Mouse (Mus musculus) midbrain, embryonic 13.5 days (tissue): ENCODE measurements around the gene Odf3. TPM values are rescaled to one million over a fixed set of nuclear protein-coding genes. Genes with fewer than 3 reads are reported as not detected.
"Not testable (repeated sequence)": the region's sequence is repeated elsewhere in the genome, so short reads cannot be mapped to it uniquely, and the experiment has no call there.

Source experiments
- ATAC-seq: fragments of 200-750 bp; cut with Nextera tagmentation; 2 replicates; pipeline ENCODE4 v1.8.0; 2017; ENCODE audit warnings: mild to moderate bottlenecking, moderate TSS enrichment, moderate library complexity
- H3K27ac ChIP-seq: fragments of 300-500 bp; sonication (generic); 2 replicates; pipeline ENCODE4 v1.5.1; 2015; ENCODE audit warnings: inconsistent platforms, mild to moderate bottlenecking, moderate library complexity
- H3K27me3 ChIP-seq: fragments of 300-500 bp; sonication (generic); 2 replicates; pipeline ENCODE4 v1.6.1; 2015; ENCODE audit warnings: mild to moderate bottlenecking, inconsistent platforms
- H3K36me3 ChIP-seq: fragments of 300-500 bp; sonication (generic); 2 replicates; pipeline ENCODE4 v1.6.1; 2015; ENCODE audit warnings: mild to moderate bottlenecking, inconsistent platforms
- H3K4me1 ChIP-seq: fragments of 300-500 bp; sonication (generic); replicated peaks from 2 replicates; pipeline ENCODE4 v1.6.1; 2015; ENCODE audit warnings: inconsistent platforms
- H3K4me2 ChIP-seq: fragments of 300-500 bp; sonication (generic); replicated peaks from 2 replicates; pipeline ENCODE4 v1.6.1; 2015; ENCODE audit warnings: moderate library complexity, mild to moderate bottlenecking, inconsistent platforms
- H3K4me3 ChIP-seq: fragments of 300-500 bp; sonication (generic); replicated peaks from 2 replicates; pipeline ENCODE4 v1.5.1; 2015; ENCODE audit warnings: mild to moderate bottlenecking, inconsistent platforms
- H3K9ac ChIP-seq: fragments of 300-500 bp; sonication (generic); replicated peaks from 2 replicates; pipeline ENCODE4 v1.6.1; 2015; ENCODE audit warnings: mild to moderate bottlenecking, inconsistent platforms
- H3K9me3 ChIP-seq: fragments of 300-500 bp; sonication (generic); 2 replicates; pipeline ENCODE4 v1.6.1; 2016; ENCODE audit warnings: mild to moderate bottlenecking, inconsistent platforms
- WGBS: fragments of 180-500 bp; shearing (Covaris S2); methylation state at CpG from one replicate; pipeline ENCODE4 v1.1.7; 2015; 5-methylcytosine and 5-hydroxymethylcytosine counted together
- polyA plus RNA-seq: library from polyadenylated mRNA; unstranded; fragments of >200 nt; fragmentation: Nextera tagmentation; extraction: Ambion mirVana; gene quantifications from 2 replicates; pipeline ENCODE4 v1.2.1, GENCODE M21; 2015

Odf3 gene
- polyA plus RNA-seq, 1 experiment from 2014 or later: 0.13 TPM

- Histone ChIP-seq H3K4me3 (no peak overlapping the region), H3K4me2 (no peak overlapping the region), H3K9ac (no peak overlapping the region), H3K9me3 (no peaks in the 10 kb centered on the region), H3K36me3 (peaks cover 63% of the 10 kb centered on the region), H3K4me1 (peaks cover 36% of the 10 kb centered on the region), H3K27ac (no peak overlapping the region), H3K27me3 (no peaks in the 10 kb centered on the region)
- WGBS: 56% methylated on average over 6 of the region's 6 CpGs
- ATAC-seq: no peak
These were observed 12.4 kb downstream of the Odf3 start for GRCm38 (mm10) chr7:140859997-140860396.

- Histone ChIP-seq H3K4me1 (peaks cover 28% of the 10 kb centered on the region), H3K9ac (no peak overlapping the region), H3K4me3 (no peak overlapping the region), H3K27me3 (no peaks in the 10 kb centered on the region), H3K36me3 (peaks cover 67% of the 10 kb centered on the region), H3K27ac (no peak overlapping the region), H3K9me3 (no peaks in the 10 kb centered on the region), H3K4me2 (no peak overlapping the region)
- WGBS: 95% methylated on average over 5 of the region's 5 CpGs
- no peak for ATAC-seq
These were observed 13.1 kb downstream of the Odf3 start for GRCm38 (mm10) chr7:140860728-140861127.

DNA sequence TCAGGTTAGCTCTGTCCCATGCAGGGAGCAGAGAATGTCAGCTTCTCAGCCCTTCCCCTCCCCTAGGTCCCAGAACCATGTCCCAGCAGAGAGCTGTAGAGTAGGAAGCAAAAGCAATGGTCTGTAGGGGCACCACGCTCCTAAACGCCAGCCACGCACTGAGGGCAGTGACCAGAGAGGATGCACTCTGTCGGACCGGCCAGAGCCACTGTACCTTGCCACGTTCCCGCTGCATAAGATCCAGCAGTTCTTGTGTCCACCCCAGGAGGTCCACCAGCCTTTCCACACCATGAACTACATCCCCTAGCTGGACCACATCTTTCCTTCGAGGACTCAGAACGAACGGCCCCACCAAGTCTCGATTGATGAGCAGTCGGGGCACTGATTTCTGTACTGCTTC is 17.2 kb downstream of the Odf3 start:
- Histone ChIP-seq H3K36me3 (peaks cover 81% of the 10 kb centered on the region), H3K4me2 (no peak overlapping the region)
- WGBS: 91% methylated on average over 12 of the region's 12 CpGs

GRCm38 (mm10) chr7:140874224-140874623 is 26.6 kb downstream of the Odf3 start:
- ATAC-seq: no peak
- WGBS: 97% methylated on average over 4 of the region's 4 CpGs
- peaks cover 47% of the 10 kb centered on the region for H3K36me3 ChIP-seq
- H3K27ac ChIP-seq: no peak overlapping the region
- no peaks in the 10 kb centered on the region for H3K4me1 ChIP-seq
- H3K4me2 ChIP-seq: no peak overlapping the region
- H3K9ac ChIP-seq: no peak overlapping the region
- no peak overlapping the region for H3K4me3 ChIP-seq
- no peaks in the 10 kb centered on the region for H3K27me3 ChIP-seq
- H3K9me3 ChIP-seq: no peaks in the 10 kb centered on the region

More for the DNA sequence above, 17.2 kb downstream of the Odf3 start:
- Histone ChIP-seq H3K27ac (no peak overlapping the region), H3K27me3 (no peaks in the 10 kb centered on the region), H3K9ac (no peak overlapping the region), H3K4me3 (no peak overlapping the region), H3K9me3 (no peaks in the 10 kb centered on the region), H3K4me1 (peaks cover 6% of the 10 kb centered on the region)
- ATAC-seq: no peak

DNA sequence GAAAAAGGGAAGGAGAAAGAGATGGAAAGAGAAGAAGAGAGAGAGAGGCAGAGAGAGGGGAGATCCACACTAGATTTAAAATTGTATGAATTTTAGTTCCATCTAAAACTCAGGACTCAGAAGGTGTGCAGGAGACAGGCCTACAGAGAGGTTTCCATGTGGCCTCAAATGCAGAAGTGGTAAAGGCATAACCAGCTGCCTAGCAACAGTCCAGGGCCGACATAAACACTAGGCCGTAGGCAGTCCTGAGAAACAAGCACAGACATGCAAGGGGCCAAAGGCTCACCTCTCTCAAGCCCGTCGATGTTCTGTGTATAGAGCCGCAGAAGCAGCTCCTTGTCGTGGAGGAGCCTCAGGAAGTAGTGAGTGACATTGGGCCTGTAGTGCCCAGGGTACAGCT is 29.8 kb downstream of the Odf3 start:
- no peaks in the 10 kb centered on the region for H3K9me3 ChIP-seq
- WGBS: 92% methylated on average over 6 of the region's 6 CpGs
- H3K27ac ChIP-seq: no peak overlapping the region
- no peak overlapping the region for H3K4me2 ChIP-seq
- H3K4me1 ChIP-seq: peaks cover 12% of the 10 kb centered on the region
- no peak for ATAC-seq
- H3K27me3 ChIP-seq: no peaks in the 10 kb centered on the region
- peaks cover 38% of the 10 kb centered on the region for H3K36me3 ChIP-seq
- H3K4me3 ChIP-seq: no peak overlapping the region
- H3K9ac ChIP-seq: no peak overlapping the region

GRCm38 (mm10) chr7:140879355-140879754 is 31.8 kb downstream of the Odf3 start:
- H3K4me3 ChIP-seq: no peak overlapping the region
- no peak overlapping the region for H3K27ac ChIP-seq
- WGBS: 91% methylated on average over 7 of the region's 7 CpGs
- H3K4me2 ChIP-seq: no peak overlapping the region
- H3K9ac ChIP-seq: no peak overlapping the region
- peaks cover 23% of the 10 kb centered on the region for H3K4me1 ChIP-seq
- H3K36me3 ChIP-seq: peaks cover 25% of the 10 kb centered on the region
- H3K9me3 ChIP-seq: no peaks in the 10 kb centered on the region
- no peaks in the 10 kb centered on the region for H3K27me3 ChIP-seq
- ATAC-seq: no peak

DNA sequence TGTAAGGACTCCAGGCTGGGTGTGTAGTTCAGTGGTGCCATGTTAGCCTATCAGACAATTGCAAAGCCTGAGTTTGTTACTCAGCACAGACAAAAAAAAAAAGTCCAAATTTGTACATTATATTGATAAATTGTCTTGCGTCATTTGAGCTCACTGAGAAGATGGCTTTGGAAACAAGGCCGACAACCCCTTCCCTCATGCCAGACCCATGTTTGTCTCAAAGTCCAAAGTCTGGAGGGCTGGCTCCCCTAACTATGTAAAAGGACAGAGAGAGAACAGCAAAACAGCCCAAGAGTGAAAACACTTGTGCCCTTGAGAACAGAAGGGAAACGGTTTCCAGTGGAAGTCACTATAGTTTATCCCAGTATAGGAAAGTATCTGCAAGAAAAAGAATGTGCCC is 32.8 kb downstream of the Odf3 start:
- peaks cover 23% of the 10 kb centered on the region for H3K4me1 ChIP-seq
- no peak overlapping the region for H3K9ac ChIP-seq
- 90% methylated on average over 3 of the region's 3 CpGs for WGBS
- peak overlapping the region; percentile 78; the same call in 1 of the 2 replicates for H3K4me2 ChIP-seq
- peak overlapping the region; percentile 78; the same call in 1 of the 2 replicates for H3K4me3 ChIP-seq
- H3K27ac ChIP-seq: no peak overlapping the region
- ATAC-seq: no peak
- H3K36me3 ChIP-seq: peaks cover 21% of the 10 kb centered on the region
- no peaks in the 10 kb centered on the region for H3K9me3 ChIP-seq
- H3K27me3 ChIP-seq: no peaks in the 10 kb centered on the region

- peak overlapping the region; percentile 78 for H3K4me3 ChIP-seq
- H3K4me1 ChIP-seq: peaks cover 23% of the 10 kb centered on the region
- peak overlapping the region; percentile 90; the same call in 1 of the 2 replicates for H3K27ac ChIP-seq
- peak overlapping the region; percentile 78 for H3K4me2 ChIP-seq
- peaks cover 22% of the 10 kb centered on the region for H3K36me3 ChIP-seq
- ATAC-seq: no peak
- peak overlapping the region; percentile 85 for H3K9ac ChIP-seq
- H3K9me3 ChIP-seq: no peaks in the 10 kb centered on the region
- no peaks in the 10 kb centered on the region for H3K27me3 ChIP-seq
- WGBS: 28% methylated on average over 8 of the region's 8 CpGs
These were observed 33.4 kb downstream of the Odf3 start for GRCm38 (mm10) chr7:140880865-140881515.

GRCm38 (mm10) chr7:140881696-140882468 is 34.3 kb downstream of the Odf3 start, which contains the start of the genes Psmd13 and Sirt3:
Psmd13 (plus strand) TSS chr7:140881968.
Sirt3 (minus strand) TSS chr7:140882309.
- under 1% methylated on average over 59 of the region's 59 CpGs for WGBS
- H3K9me3 ChIP-seq: no peaks in the 10 kb centered on the region
- H3K36me3 ChIP-seq: peaks cover 23% of the 10 kb centered on the region
- peaks cover 23% of the 10 kb centered on the region for H3K4me1 ChIP-seq
- peak; percentile 95 for ATAC-seq
- H3K4me2 ChIP-seq: peak within 1 kb of the TSS; percentile 78
- peak within 1 kb of the TSS; percentile 90 for H3K27ac ChIP-seq
- H3K9ac ChIP-seq: peak within 1 kb of the TSS; percentile 85
- H3K27me3 ChIP-seq: no peaks in the 10 kb centered on the region
- H3K4me3 ChIP-seq: peak within 1 kb of the TSS; percentile 78

GRCm38 (mm10) chr7:140882469-140882803 is 34.8 kb downstream of the Odf3 start:
- Histone ChIP-seq H3K27ac (peak overlapping the region; percentile 75), H3K9ac (peak overlapping the region; percentile 85), H3K4me1 (peaks cover 23% of the 10 kb centered on the region), H3K9me3 (no peaks in the 10 kb centered on the region), H3K27me3 (no peaks in the 10 kb centered on the region), H3K36me3 (peaks cover 26% of the 10 kb centered on the region), H3K4me2 (peak overlapping the region; percentile 78), H3K4me3 (peak overlapping the region; percentile 78)
- under 1% methylated on average over 12 of the region's 12 CpGs for WGBS
- ATAC-seq: no peak; the same call in 1 of the 2 replicates

- H3K9ac ChIP-seq, ATAC-seq, H3K4me2 ChIP-seq, H3K4me3 ChIP-seq, H3K27me3 ChIP-seq, H3K27ac ChIP-seq, H3K4me1 ChIP-seq, H3K9me3 ChIP-seq: not testable (repeated sequence)
- peaks cover 80% of the 10 kb centered on the region for H3K36me3 ChIP-seq
- WGBS: 96% methylated on average over 16 of the region's 16 CpGs
These were observed 43.0 kb downstream of the Odf3 start for GRCm38 (mm10) chr7:140890636-140891035.

DNA sequence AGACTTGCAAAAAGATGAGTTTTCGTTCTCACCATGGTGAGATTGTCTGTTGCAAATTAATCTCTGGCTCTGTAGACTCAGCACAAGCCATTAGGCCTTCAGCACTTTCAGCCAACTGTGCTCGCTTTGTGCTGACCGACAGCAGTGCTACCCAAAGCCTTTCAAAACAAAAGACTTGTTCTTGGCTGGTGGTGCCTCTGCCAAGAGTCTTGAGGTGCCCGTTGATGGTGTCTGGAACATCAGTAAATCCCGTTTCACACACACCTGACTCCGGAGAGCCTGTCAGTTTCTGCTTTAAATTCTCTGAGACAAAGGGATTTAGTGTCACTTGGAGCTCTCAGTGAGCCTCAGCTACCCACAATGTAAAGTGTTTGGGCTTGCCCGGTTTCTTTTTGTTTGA is 46.4 kb downstream of the Odf3 start:
- H3K27ac ChIP-seq: no peak overlapping the region
- no peaks in the 10 kb centered on the region for H3K9me3 ChIP-seq
- no peak overlapping the region for H3K4me2 ChIP-seq
- 93% methylated on average over 7 of the region's 7 CpGs for WGBS
- H3K27me3 ChIP-seq: no peaks in the 10 kb centered on the region
- no peaks in the 10 kb centered on the region for H3K4me1 ChIP-seq
- ATAC-seq: no peak
- H3K4me3 ChIP-seq: no peak overlapping the region
- no peak overlapping the region for H3K9ac ChIP-seq
- peaks cover 80% of the 10 kb centered on the region for H3K36me3 ChIP-seq
